Mouse (Mus musculus) heart, adult 2 months (tissue): ENCODE data around the gene Ppp6r2. TPM values are rescaled to one million over a fixed set of nuclear protein-coding genes. Genes with fewer than 3 reads are reported as not detected.

Experiments
- DNase-seq, 2 experiments: peaks; one replicate each; pipeline ENCODE4 v3.0.0; 2021
- H3K27ac ChIP-seq: fragments of 200-600 bp; 2 replicates; pipeline ENCODE4 v1.8.1; 2022
- H3K27me3 ChIP-seq: fragments of 200-500 bp; 2 replicates; pipeline ENCODE4 v1.6.1; 2012; ENCODE audit warnings: mild to moderate bottlenecking, low read length, inconsistent platforms, mixed read lengths; ENCODE audit not compliant: control insufficient read depth, insufficient read depth
- H3K36me3 ChIP-seq: fragments of 200-500 bp; 2 replicates; pipeline ENCODE4 v1.6.1; 2012; ENCODE audit warnings: low read length, inconsistent platforms; ENCODE audit not compliant: control insufficient read depth, insufficient read depth
- H3K4me1 ChIP-seq: fragments of 200-500 bp; 2 replicates; pipeline ENCODE4 v1.6.1; 2011; ENCODE audit warnings: low read length; ENCODE audit not compliant: control insufficient read depth, insufficient read depth
- H3K4me3 ChIP-seq: fragments of 200-600 bp; 2 replicates; pipeline ENCODE4 v1.8.1; 2022
- H3K79me2 ChIP-seq: fragments of 200-500 bp; replicated peaks from 2 replicates; pipeline ENCODE4 v1.6.1; 2012; ENCODE audit warnings: mild to moderate bottlenecking, inconsistent platforms, low read length, moderate library complexity, mixed read lengths; ENCODE audit not compliant: control insufficient read depth, insufficient read depth
- H3K9ac ChIP-seq: fragments of 200-500 bp; 2 replicates; pipeline ENCODE4 v1.6.1; 2012; ENCODE audit warnings: low read depth, mild to moderate bottlenecking, control low read depth, inconsistent platforms, low read length, mixed read lengths
- CTCF ChIP-seq: fragments of 200-600 bp; IDR thresholded peaks from 2 replicates; pipeline ENCODE4 v1.8.1; 2022; ENCODE audit warnings: antibody characterized with exemption, mild to moderate bottlenecking, moderate library complexity
- EP300 ChIP-seq: fragments of 200-500 bp; IDR thresholded peaks from 2 replicates; pipeline ENCODE4 v1.6.1; 2011; ENCODE audit warnings: low read depth, low read length, control low read depth; ENCODE audit not compliant: insufficient read depth
- POLR2A ChIP-seq: fragments of 200-500 bp; IDR thresholded peaks from 2 replicates; pipeline ENCODE4 v1.6.1; 2011; ENCODE audit warnings: mild to moderate bottlenecking, low read depth, low read length, control low read depth; ENCODE audit not compliant: insufficient read depth
- WGBS: fragments of 180-500 bp; shearing (Covaris S2); methylation state at CpG from one replicate; pipeline ENCODE4 v1.1.7; 2018; 5-methylcytosine and 5-hydroxymethylcytosine counted together
- intact Hi-C: fragments of 180-260 bp; cut with DNase I; formaldehyde crosslinking; loops from one replicate; pipeline ENCODE4 v1.15.1; 2025
- polyA plus RNA-seq: library from polyadenylated mRNA; depleted of rRNA; stranded (reverse); fragments of >200 nt; gene quantifications from 2 replicates; pipeline ENCODE4 v1.2.3, GENCODE M21; 2012
- total RNA-seq, 2 experiments: library from RNA; stranded (reverse); gene quantifications; 2 replicates each; pipeline ENCODE4 v1.2.3; 2021

Ppp6r2 gene
- total and polyA plus RNA-seq, 3 experiments: 66.7 to 107 (median 79.0) TPM

DNA sequence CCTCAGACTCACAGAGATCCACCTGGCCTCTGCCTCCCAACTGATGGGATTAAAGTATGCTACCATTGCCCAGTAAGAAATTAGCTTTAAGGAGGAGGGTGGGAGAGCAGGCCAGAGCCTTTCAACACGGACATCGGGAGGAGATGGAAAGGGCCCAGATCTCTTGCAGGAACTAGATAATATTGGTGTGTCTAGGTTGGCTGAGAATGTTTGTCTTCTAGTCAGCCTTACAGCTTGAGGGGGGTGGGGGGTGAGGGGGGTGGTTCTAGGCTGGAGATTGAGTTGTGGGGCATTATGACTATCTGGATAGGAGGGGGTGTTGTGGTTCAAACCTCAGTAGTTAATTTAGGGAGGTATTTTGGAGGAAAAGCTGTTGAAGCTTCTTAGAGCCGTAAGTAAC, 2.2 kb downstream of the Ppp6r2 start:
- WGBS: 47% methylated on average over 3 of the region's 3 CpGs

DNA sequence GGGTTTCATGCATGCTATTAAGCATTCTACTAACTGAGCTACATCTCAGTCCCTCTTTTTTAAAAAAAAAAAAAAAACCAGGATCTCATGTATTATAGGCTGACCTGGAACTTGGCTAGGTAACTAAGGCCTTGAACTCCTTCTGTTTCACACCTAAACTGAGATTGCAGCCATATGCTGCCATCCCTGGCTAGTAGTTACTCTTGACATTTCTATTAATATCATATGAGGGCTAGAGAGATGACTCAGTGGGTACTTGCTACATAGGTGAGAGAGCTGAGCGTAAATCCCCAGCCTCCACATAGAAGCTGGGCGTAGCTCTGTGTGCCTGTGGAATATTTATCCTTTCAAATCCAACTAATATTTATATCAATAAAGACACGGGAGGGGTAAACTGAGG, 3.6 kb downstream of the Ppp6r2 start:
- Histone ChIP-seq H3K79me2 (peaks cover 5% of the 10 kb centered on the region), H3K36me3 (peaks cover 6% of the 10 kb centered on the region), H3K9ac (no peak overlapping the region), H3K27ac (peak overlapping the region; percentile 74), H3K4me1 (peaks cover 7% of the 10 kb centered on the region), H3K27me3 (no peaks in the 10 kb centered on the region), H3K4me3 (no peak overlapping the region)
- 89% methylated on average over 3 of the region's 3 CpGs for WGBS
- intact Hi-C loops: loop anchor here (5.0 kb wide), 1 partner anchor 102 kb away; the partner anchor contains the start of gene Sbf1
- no peak for DNase-seq
- TF ChIP-seq POLR2A (no peak), EP300 (no peak), CTCF (no peak)

More for the DNA sequence above, 2.2 kb downstream of the Ppp6r2 start:
- Histone ChIP-seq H3K4me1 (peaks cover 7% of the 10 kb centered on the region), H3K9ac (no peak overlapping the region), H3K27me3 (no peaks in the 10 kb centered on the region), H3K79me2 (0 out of 2 replicates have a peak, but pooled peaks cover 2% of the 10 kb centered on the region), H3K27ac (no peak overlapping the region; the same call in 1 of the 2 replicates), H3K4me3 (no peak overlapping the region), H3K36me3 (peaks cover 6% of the 10 kb centered on the region)
- DNase-seq: no peak
- TF ChIP-seq CTCF (no peak), EP300 (no peak), POLR2A (no peak)
- intact Hi-C loops: loop anchor here (5.0 kb wide), 1 partner anchor 104 kb away; the partner anchor contains the start of gene Sbf1

DNA sequence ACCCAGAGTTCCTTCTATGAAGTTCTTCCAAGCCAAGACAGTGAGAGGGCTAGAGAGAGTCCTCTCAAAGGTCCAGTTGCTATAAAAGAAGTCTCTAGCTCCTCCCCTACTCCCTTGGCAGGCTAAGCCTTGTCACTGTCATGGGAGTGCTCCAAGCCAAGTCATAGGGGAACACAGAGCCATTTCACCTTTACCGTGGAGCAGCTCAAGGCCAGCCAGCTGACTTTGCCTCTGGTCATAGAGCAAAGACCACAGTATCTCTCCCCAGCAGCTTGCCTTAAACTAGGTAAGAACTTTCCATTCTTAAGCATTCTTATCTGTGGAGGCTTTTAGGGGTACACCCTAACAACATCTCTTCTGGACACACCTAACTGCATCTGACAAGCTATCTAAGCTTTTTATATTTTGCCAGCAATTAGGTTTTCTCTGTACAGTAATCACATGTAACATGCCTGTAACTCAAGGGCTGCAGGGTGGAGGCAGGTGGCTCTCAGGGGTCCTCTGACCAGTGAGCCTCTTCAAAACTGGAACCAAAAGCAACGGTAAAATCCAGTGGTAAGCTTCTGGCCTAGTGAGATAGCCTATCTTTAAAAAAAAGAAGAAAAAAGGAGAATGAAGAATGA, 4.4 kb downstream of the Ppp6r2 start:
- Histone ChIP-seq H3K4me3 (no peak overlapping the region), H3K79me2 (peaks cover 5% of the 10 kb centered on the region), H3K27me3 (no peaks in the 10 kb centered on the region), H3K36me3 (peaks cover 6% of the 10 kb centered on the region), H3K4me1 (peaks cover 5% of the 10 kb centered on the region), H3K9ac (no peak overlapping the region; the same call in 1 of the 2 replicates), H3K27ac (peak overlapping the region; percentile 74)
- intact Hi-C loops: no loop called here
- WGBS: 43% methylated on average over 2 of the region's 2 CpGs
- peak; percentile 46 to 71 for DNase-seq
- TF ChIP-seq POLR2A: no peak
- TF ChIP-seq EP300: 0 out of 2 replicates have a peak, but pooled peaks have one; percentile 50

DNA sequence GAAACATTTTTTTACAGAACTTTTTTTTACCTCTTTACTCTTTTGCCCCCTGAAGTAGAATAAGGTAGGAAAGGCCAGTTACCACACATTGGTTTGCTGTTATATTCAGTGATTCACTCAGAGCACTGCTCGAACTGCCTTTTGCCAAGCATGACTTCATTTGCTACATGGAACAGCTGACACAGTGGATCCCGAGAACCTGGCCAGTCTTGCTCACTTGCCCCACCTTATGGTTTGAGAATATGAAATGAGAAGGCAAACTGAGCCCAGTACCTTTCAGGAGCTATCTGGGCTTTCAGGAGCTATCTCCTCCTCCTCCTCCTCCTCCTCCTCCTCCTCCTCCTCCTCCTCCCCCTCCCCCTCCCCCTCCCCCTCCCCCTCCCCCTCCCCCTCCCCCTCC, 22.2 kb downstream of the Ppp6r2 start:
- Histone ChIP-seq H3K9ac (no peak overlapping the region), H3K27ac (no peak overlapping the region), H3K4me1 (no peaks in the 10 kb centered on the region; the same call in 1 of the 2 replicates), H3K36me3 (no peaks in the 10 kb centered on the region), H3K4me3 (no peak overlapping the region), H3K79me2 (no peaks in the 10 kb centered on the region; the same call in 1 of the 2 replicates), H3K27me3 (no peaks in the 10 kb centered on the region)
- WGBS: 19% methylated on average over 2 of the region's 2 CpGs
- DNase-seq: peak in 1 of 2 experiments; percentile 39
- TF ChIP-seq CTCF: peak; percentile 56
- TF ChIP-seq EP300: 0 out of 2 replicates have a peak, but pooled peaks have one; percentile 12
- TF ChIP-seq POLR2A: no peak
- intact Hi-C loops: loop anchor here (10.0 kb wide), 1 partner anchor 299 kb away; no protein-coding TSS in a partner anchor

DNA sequence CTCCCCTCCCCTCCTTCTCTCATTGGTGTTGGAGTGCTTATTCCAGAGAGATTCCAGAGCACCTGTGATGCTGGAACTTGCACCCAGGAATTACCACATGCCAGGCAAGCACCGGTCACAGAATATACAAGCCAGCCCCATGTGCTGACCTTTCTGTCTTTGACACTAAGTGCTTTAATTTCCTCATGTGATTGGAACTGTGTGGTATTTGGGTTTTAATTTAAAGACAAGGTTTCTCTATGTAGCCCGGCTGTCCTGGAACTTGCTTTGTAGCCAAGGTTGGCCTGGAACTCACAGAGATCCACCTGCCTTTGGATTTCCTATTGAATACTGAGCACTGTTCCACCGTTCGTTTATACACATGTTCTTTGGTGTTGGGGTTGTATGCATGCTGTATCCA, 22.7 kb downstream of the Ppp6r2 start:
- no peak overlapping the region for H3K27ac ChIP-seq
- H3K9ac ChIP-seq: no peak overlapping the region
- no peaks in the 10 kb centered on the region; the same call in 1 of the 2 replicates for H3K4me1 ChIP-seq
- TF ChIP-seq CTCF (no peak), EP300 (no peak), POLR2A (no peak)
- H3K27me3 ChIP-seq: no peaks in the 10 kb centered on the region
- no peaks in the 10 kb centered on the region; the same call in 1 of the 2 replicates for H3K79me2 ChIP-seq
- DNase-seq: no peak
- intact Hi-C loops: loop anchor here (10.0 kb wide), 1 partner anchor 299 kb away; no protein-coding TSS in a partner anchor
- WGBS: 77% methylated on average over 4 of the region's 4 CpGs
- H3K4me3 ChIP-seq: no peak overlapping the region
- H3K36me3 ChIP-seq: no peaks in the 10 kb centered on the region
